Mouse (Mus musculus) frontal cortex, postnatal 10 days (tissue): ENCODE data around the gene Csdc2.
"Not testable (repeated sequence)": the region's sequence is repeated elsewhere in the genome, so short reads cannot be mapped to it uniquely, and the experiment has no call there.

Experiments used
- DNase-seq, 2 experiments: peaks; one replicate each; pipeline ENCODE4 v3.0.0; 2022; ENCODE audit warnings: low spot score in 2 of 2, mixed read lengths in 1 of 2

Gene Csdc2

DNA sequence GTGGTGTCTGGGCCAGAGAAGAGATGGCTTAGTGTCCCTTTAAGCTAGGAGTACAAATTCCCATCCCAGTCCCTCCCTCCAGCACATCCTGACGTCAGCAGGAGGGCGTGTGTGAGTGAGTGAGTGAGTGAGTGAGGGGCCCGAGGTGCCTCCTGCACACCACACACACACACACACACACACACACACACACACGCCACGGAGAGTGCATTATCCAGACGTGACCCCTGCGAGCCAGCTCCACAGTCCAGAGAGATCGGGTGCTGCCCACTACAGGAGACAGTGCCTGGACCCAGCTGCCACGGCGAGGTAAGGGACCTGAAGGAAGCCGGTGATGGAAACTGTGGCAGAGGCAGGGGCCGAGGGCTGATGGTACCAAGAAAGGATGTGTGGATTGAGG is at the start of gene Csdc2:
Csdc2 (plus strand) TSS at position 81 of the 400 bp plus-strand sequence.
- peak in 1 of 2 experiments; percentile 69 for DNase-seq

DNA sequence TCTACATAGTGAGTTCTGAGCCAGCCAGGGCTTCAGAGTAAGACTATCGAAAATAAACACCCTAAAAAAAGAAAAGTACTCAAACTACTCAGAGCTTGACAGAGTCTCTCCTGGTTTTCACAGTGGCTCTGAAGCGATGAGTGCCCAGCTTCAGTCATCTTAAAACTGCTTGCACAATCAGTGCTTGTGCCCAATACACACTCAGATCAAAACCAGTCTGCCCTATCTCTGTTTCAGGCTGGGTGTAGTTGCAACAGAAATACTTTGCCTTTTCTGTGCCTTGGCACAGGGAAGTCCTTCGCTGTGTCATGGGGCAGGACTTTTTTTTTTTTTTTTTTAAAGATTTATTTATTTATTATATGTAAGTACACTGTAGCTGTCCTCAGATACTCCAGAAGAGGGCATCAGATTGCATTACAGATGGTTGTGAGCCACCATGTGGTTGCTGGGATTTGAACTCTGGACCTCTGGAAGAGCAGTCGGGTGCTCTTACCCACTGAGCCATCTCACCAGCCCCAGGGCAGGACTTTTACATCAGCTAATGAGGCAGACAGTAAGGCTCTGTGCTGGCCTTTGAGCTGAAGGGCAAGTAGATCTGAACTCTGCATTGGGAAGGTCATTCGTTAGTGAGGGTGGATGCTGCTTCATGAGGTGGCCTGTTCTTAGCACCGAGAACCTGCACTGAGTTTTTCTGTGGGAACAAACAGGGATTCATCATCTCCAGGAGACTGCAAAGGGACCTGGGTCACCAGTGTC is 49.6 kb upstream of the Csdc2 start:
- DNase-seq = no peak

DNA sequence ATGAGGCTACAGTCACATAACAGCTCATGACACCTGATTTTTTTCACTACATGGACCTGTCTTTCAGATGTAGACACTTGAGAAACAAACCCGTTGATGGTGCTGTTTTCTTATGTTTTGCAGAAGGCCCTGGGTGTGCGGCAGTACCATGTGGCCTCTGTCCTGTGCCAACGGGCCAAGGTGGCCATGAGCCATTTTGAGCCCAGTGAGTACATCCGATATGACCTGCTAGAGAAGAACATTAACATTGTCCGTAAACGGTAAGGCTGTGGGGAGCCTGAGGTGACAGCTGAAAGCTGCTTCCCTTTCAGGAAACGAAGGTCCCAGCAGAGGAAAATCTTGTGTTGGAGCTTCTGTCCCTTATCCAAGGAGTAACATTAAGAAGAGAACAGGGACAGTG is 47.4 kb upstream of the Csdc2 start:
- DNase-seq = no peak

DNA sequence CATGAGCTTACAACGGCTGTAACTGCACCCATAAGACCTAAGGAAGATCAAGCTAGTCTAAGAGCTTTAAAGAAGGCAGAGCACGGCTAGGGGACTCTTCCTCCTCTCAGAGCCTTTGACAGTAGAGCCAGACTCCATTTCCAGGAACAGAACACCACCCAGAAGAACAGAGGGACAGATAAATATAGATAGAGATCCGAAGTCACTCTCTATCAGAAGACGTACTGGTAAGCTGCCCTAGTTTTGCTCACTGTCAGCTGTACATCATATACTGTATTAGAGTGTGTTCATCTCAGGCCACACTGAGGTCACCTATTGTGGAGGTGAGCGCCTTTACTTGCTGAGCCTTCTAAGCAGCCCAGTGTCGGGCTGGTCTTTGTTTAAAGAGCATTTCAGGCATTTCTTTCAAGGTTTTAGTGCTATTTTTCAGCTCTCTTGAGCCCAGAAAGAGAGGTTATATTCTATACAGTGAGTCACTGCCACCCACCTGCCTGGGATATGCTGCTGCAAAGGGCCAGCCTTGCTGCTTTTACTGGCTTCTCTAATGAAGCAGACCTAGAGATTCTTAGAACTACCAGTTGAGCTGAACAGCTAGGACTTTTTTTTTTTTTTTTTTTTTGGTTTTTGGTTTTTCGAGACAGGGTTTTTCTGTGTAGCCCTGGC is 45.3 kb upstream of the Csdc2 start:
- DNase-seq = no peak

DNA sequence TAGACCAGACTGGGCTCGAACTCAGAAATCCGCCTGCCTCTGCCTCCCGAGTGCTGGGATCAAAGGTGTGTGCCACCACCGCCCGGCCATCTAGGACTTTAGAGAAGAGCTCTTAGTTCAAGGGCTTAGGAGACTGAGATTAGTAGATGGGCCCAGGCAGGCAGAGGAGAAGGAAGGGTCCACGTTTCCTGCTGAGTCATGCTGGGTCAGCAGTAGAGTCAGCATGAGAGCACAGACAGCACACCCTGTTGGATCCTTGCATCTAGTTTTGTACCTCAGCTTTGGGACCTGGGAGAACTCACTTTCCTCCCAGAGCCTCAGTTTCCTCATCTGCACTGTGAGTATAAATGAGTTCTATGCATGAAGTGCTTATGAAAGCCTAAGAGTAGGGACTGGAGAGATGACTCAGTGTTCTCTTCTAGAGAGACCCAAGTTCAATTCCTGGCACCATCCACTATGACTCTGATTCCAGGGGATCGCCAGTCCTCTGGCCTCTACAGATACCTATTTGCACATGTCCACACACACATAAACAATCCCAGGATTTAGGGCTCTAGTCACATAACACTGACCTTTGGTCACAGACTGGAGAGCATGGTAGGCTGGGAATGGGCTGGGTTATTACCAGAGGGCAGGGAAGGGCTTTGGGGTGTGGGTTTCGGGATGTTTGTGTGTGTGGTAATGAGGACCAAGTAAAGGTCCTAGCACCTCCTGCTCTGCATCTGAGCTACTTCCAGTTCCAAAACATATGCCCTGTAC is 44.6 kb upstream of the Csdc2 start:
- no peak for DNase-seq

DNA sequence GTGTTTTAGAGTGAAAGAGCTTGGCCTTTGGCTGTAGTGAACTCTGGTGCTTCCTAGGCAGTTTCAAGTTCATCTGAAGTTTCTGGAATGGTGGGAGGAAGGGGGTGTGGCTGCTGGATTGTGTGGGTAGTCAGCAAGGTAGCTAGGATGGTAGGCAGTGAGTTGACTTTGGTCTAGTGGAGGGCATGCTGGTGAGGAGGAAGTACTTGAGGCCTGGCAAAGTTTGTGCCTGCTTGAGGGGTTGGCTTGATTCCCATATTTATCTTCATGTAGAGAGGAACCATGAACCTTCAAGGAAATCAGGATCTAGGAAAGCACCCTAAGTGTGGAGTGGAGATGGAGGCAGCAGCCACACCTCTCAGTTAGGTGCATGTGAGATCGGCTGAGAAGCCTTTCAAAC is 42.6 kb upstream of the Csdc2 start:
- no peak for DNase-seq

DNA sequence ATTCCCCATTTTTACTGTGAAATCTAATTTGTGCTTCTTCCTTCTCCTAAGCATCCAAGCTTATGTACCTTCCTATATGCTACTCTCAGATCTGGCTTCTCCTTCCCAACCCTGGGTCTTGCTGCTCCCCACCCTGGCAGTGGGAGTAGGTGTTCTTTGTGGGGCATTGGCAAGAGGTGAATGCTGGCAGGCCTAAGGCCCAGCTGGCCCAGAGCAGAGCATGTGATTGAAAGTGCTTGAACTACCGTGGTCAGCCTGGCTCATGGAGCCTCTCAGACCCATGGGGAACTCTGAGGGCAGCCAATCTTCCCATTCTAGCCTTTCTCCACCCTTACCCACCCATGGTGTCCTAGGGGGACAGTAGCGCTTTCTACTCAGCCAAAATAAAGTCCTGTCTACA is 40.2 kb upstream of the Csdc2 start:
- DNase-seq = no peak

DNA sequence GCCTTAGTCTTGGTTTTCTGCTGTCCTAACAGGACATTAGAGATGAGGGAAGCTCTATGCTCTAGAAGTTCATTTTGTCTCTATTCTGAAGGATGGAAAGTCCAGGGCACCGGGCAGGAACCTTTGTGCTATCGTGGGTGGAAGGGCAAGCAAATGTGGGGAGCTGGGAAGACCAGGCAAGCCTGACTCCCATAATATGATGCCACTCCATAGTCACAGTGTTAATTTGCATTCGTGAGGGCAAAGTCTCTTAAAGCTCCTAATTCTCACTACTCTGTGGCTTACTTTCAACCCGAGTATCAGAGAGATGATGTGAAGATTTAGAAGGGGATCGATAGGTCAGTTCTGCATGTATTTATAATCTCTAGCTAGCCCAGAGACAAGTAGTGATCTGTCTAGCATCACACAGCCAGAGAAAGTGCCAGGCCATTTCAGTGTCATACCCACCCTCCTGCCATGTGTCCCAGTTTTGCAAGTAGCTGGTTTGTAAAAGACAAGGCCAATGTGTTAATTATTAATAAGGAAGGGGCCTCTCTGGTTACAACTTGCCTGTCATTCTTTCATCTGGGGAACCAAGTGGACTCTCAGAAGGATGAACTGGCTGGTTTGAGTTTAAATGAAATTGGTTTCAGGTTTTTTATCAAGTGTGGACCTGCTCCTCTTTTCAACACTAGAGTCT is 38.8 kb upstream of the Csdc2 start:
- no peak for DNase-seq

DNA sequence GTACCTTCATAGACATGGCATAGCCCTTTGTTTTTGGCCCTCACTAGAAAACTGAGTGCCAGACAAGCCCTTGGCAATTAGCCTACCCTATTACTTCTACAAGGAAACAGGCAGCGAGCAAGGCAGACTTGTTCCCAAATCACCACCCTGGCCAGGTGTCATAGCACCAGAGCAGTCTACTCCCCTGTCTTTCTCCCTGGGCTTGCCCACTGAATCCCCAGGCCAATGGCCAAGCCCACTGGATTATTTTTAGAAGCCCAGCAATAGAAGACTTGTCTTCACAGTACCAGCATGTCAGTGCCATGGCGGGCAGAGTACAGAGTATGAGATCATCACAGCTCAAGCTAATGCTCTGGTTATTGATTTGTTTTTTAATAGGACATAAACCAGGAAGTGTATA is 37.8 kb upstream of the Csdc2 start:
- DNase-seq = no peak

DNA sequence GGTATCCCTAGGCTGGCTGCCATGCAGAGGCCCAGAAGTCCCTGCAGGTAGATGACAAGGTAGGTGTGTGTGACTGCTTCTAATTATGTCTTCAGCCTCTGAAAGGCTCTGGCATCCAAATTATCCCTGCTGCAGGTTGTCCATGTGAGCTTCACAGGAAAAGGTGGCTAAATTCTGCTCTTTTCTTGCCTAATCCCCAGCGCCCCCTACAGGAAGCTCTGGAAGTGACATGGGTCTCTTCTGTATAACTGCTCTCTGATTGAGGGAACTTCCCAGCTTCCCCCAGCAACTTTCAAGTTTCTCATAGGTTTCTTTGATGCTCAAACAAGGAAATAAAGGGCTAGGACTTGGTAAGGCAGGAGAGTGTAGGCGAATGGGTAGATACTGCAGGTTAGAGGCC is 31.6 kb upstream of the Csdc2 start:
- peak in 1 of 2 experiments; percentile 68 for DNase-seq

DNA sequence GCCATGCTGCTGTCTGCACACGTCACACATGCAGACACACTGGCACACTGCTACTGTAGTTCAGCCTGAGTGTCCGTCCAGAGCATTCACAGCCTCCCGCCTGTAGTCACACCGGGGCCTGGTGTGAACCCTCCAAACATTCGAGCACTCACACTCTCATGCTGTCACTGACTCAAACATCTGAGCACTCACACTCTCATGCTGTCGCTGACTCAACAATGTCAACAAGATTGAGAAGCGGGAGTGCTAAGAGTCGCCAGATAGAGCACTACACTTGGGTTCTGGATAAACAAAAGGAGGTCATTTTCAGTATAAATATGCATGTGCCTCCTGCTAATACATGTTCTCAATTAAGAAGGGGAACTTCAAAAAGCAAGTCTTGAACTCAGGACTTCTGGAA is 28.6 kb upstream of the Csdc2 start:
- no peak for DNase-seq

DNA sequence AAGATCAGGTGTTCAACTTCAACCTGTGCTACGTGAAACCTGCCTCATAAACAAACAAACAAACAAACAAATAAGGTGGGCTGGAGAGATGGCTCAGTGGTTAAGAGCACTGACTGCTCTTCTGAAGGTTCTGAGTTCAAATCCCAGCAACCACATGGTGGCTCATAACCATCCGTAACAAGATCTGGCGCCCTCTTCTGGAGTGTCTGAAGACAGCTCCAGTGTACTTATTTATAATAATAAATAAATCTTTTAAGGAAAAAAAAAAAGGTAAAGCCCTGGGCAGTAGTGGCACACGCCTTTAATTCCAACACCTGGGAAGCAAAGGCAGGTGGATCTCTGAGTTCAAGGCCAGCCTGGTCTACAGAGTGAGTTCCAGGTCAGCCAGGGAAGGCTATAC is 27.8 kb upstream of the Csdc2 start:
- DNase-seq = not testable (repeated sequence)

DNA sequence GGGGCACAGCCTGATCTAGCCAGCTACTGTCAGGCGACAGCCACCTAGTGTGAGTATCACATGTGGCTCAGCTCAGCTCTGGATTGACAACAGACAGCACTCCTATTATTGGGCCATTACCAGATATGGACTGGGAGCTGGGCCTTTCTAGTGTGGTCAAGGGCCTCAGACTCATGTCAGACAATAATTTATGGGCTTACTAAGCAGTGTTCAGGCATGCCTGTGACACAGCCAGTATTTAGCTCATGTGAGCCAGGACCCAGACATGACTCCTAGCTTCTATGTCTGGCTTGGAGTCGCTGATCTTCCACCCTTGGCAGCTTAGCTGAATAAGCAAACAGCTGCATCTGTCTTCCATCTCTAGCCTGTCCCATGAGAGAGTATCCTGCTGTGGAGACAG is 24.1 kb upstream of the Csdc2 start:
- DNase-seq = no peak

DNA sequence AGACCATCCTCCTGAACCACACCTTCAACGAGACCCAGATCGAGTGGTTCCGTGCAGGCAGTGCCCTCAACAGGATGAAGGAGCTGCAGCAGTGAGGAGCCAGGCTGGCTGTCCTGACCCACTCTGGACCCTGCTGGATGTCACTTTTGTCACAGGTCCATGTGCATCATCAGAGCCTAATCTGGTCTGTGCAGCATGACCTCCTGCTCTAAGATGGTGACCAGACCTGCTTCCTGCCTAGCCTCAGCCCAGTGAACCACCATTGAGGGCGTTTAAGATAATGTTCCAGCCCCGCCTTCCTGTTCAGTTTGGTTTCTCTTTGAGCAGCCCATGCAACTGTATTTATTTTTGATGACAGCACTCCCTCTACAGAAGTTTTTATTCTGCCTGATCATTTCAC is 21.9 kb upstream of the Csdc2 start:
- no peak for DNase-seq

DNA sequence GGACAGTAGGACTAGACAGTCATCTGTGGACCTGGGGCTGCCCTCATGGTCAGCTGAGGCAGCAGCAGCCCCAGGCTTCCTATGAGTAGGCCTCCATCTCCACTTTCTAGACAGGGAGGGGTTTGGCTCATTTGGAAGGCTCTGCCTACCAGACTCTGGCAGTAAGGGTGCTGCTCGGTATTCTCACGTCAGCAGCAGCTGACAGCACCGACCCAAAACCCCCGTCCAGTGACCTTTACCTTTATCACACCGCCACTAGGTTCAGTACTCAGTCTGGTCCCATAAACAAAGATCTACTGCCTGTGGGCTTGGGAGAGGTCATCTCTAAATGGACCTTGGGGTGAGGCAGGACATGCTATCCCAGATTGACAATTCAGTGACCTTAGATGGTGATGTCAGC is 20.9 kb upstream of the Csdc2 start:
- no peak for DNase-seq

DNA sequence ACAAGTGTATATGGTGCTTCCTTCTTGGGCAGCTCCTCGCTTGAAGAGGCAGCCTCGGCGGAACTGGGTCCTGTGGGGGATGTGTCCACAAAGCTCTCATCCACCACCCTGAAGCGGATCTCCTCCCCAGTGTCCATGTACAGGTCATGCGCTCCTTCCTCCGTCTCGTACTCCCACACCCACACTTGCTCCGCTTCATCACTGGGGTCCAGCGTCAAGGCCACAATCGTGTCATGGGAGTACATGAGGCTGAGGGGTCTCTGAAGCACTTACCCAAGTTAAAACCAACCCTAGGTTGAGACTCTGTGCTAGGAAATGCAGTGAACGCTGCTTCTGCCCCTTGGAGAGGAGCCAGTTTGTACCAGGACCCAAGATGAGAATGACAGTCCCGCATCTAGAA is 19.4 kb upstream of the Csdc2 start:
- DNase-seq = no peak

DNA sequence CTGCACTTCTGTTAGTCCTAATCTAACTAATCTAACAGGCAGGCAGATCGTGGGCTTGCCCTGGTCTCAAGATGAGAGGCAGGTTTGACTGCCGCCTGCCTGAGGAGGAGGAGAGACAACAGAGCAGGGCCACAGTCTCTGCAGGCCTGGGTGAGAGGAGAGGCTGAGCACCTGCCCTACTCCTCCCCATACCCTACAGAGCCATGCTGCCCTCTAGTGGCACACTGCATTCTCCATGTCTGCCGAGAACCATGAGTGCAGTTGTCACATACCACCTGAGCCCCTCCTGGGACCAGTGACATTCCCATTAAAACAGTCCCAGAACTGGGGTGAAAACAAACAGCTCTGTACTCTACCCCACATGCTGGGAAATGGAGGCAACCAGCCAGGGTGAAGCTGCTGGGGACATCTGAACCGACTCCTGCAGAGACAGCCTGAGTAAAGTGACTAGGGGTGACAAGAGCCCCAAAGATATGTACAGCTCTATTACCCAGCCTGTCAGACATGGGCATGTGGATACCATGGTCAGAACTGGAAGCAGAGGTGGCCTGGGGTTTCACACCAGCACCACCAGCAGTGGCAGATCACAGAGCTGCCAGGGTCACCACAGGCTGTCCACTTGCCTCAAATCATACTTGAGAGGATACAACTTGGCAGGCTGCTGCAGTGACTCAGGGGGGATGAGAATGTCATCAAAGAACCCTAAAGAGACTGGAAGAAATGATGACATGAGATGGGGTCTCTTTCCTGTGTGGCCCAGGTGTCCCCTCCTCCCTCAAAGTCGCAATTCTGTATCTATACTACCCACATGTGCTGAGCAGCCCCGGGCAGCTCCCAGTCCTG is 18.7 kb upstream of the Csdc2 start:
- DNase-seq = peak in 1 of 2 experiments; percentile 56

DNA sequence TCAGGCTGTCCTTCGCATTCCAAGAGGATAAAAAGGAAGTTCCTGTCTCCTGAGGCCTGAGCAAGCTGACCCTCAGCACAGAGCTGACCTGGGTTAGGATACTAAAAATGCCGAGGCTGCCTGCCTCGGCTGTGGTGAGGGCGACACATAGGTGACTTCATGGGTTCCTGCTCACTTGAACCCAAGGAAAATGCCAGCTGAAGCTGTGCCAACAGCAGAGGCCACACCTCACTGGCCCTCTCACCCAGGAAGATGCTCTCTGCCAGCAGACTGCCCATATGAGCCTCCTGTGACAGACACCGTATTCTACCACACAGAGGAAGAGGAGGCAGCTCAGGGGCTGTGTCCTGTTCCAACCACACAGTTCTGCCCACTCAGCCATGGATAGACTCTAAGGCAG is 17.5 kb upstream of the Csdc2 start:
- DNase-seq = no peak

DNA sequence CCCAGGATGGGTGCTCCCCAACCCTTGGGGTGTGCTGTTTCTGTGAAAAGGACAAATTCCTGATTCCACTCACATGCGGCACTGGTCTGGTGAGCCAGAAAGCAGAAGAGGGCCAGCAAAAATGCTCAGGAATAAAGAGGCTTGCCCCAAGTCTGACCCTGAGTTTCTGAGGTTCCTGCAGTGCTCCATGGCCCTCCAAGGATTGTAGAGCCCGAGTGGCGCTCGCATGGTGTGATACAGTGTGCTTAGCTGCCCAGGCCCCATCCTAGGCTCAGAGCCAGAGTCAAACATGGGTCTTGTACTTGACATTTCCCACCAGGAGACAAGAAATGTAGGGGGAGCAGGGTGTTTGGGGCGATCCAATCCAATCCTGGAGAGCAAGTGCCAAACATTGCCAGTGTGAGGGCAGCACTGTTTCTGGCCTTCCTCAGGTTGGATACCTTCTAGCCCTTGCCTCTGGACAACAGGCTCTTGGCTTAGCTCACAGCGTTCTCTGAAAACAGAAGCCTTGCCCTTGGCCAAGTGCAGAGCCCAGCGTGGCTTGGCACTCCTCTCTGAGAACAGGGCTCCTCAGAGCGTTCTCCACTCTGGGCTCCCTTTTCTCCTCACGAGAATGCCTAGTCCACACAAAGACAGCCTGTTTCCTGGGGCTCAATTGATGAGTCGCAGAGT is 15.9 kb upstream of the Csdc2 start:
- peak in 1 of 2 experiments; percentile 44 for DNase-seq

DNA sequence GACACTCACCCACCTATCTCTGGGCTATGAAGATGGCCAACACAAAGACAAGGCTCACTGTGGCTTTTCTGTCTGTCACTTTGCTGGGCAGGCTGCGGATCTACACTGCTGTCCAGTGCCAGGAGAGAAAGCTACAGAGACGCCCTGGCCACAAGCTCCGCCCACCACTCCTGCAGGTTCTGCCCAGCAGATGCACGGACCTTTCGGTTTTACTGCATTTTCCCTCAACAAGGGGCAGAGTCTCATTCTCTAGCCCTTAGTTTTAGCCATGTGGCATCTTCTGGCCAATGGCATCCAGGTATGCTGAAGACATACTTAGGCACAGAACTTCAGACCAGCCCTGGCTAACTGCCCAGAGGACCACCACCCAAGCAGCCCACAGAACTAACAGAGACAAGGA is 15.3 kb upstream of the Csdc2 start:
- DNase-seq = no peak

DNA sequence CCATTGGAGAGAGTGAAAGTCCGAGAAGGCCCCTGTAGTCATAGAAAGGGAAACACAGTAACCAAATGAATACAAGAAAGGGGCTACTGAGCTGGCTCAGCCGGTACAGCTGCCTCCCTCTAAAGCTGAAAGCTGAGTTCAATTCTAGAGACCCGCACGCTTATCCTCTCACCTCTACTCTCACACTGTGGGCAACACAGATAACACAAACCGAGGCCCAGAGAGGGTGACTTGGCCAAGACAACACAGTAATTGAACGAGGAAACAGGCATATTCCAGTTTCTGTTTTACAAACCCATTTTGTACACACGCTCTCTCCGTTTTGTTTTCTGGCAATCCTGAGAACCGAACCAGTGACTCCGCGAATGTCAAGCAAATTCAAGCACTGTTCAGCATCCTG is 11.6 kb upstream of the Csdc2 start:
- DNase-seq = no peak
